Mouse (Mus musculus): ENCODE data around the gene Fubp1. TPM values are rescaled to one million over a fixed set of nuclear protein-coding genes. Genes with fewer than 3 reads are reported as not detected.

The Fubp1 gene
- polyA plus RNA-seq, 1 experiment from 2014 or later: 452 TPM

DNA sequence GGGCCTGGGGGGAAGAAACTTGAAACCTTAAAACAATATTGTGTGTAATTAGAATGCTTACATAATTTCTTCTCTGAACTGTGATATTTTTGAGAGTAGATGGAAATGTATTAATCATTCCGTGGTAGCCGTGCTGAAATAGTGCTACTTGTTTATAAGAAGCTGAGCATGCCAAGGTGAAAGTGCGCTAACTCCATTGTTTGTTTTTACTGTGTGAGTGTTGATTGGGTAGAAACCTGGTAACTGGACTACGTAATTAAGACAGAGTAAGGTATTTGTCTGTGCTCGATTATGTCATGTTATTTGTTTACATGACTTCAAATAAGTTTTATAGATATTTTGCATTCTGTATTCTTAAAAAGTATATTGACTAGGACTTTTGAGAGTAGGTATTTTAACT lies 19.0 kb downstream of the Fubp1 start:
- Histone ChIP-seq H3K27ac (replicated peaks; ENCODE audit: low read depth, low read length) (no peak overlapping the region), H3K4me2 (ENCODE audit: low read depth, severe bottlenecking) (no peak overlapping the region), H3K9me3 (ENCODE audit: control insufficient read depth, low read length) (no peaks in the 10 kb centered on the region), H3K27me3 (ENCODE audit: control insufficient read depth, insufficient read depth, low read length) (no peaks in the 10 kb centered on the region), H3K36me3 (ENCODE audit: control insufficient read depth, insufficient read depth, low read length) (peaks cover 9% of the 10 kb centered on the region; the same call in 1 of the 2 replicates), H3K9ac (ENCODE audit: low read length) (no peak overlapping the region), H3K4me1 (ENCODE audit: control insufficient read depth, insufficient read depth, low read length) (no peaks in the 10 kb centered on the region), H3K4me3 (ENCODE audit: low read depth, low read length) (no peak overlapping the region)
- DNase-seq (ENCODE audit: low spot score) (no peak), ATAC-seq (ENCODE audit: insufficient number of reproducible peaks, low FRiP score, low TSS enrichment, low read depth) (no peak)
- 95% methylated on average over 5 of the region's 5 CpGs for WGBS

DNA sequence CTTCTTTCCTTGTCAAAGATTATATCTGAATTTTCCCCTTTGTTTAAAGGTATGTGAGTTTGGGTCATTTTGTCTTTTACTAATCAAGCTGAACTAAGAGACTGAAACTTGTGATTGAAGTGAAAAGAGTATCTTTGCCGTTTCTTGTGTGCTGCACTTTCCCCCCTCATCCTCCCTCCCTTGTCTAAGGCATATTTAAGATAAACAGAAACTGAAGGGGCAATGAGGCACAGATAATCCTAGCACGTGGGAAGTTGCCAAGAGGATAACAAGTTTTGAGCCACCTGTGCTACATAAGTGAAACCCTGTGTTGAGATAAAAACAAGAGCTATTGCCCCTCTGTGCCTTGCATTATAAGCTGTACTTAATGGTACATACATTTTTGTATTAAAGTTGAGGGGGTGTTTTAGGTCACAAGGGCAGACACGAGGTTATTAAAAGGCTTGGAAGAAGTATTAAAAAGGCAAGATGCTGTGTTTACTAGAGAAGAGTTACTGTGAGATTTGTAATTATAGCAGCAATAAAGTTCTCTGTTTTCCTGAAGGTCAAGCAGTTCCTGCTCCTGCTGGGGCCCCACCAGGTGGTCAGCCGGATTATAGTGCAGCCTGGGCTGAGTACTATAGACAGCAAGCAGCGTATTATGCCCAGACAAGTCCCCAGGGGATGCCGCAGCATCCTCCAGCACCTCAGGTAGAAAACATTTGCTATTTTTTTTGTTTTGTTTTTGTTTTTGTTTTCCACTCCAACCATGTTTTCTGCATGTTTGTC lies 21.3 kb downstream of the Fubp1 start:
- no peak overlapping the region for H3K4me2 ChIP-seq (ENCODE audit: low read depth, severe bottlenecking)
- H3K9ac ChIP-seq (ENCODE audit: low read length): no peak overlapping the region
- no peak for DNase-seq (ENCODE audit: low spot score)
- H3K9me3 ChIP-seq (ENCODE audit: control insufficient read depth, low read length): no peaks in the 10 kb centered on the region
- H3K27ac ChIP-seq (replicated peaks; ENCODE audit: low read depth, low read length): no peak overlapping the region
- no peak overlapping the region for H3K4me3 ChIP-seq (ENCODE audit: low read depth, low read length)
- no peaks in the 10 kb centered on the region for H3K4me1 ChIP-seq (ENCODE audit: control insufficient read depth, insufficient read depth, low read length)
- H3K36me3 ChIP-seq (ENCODE audit: control insufficient read depth, insufficient read depth, low read length): peaks cover 9% of the 10 kb centered on the region; the same call in 1 of the 2 replicates
- WGBS: 54% methylated on average over 6 of the region's 6 CpGs
- no peak for ATAC-seq (ENCODE audit: insufficient number of reproducible peaks, low FRiP score, low TSS enrichment, low read depth)
- no peaks in the 10 kb centered on the region for H3K27me3 ChIP-seq (ENCODE audit: control insufficient read depth, insufficient read depth, low read length)

DNA sequence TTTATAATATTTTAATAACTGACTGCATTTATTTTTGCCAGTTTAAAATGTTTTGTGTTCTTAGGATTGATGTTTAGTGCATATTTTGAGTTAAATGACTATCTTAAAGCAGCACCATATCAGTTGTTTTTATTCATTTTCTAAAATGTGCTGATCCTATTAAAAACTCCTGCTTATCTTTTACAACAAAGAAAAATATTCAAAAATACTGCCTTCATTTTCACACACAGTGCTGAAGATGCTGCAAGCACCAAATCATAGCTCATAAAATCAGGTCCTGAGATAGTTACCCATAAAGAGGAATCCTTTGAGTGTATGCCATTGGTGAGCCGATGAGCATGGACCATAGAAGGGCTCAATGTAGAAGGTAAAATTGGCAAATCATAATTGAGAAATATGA lies 25.0 kb downstream of the Fubp1 start:
- H3K27me3 ChIP-seq (ENCODE audit: control insufficient read depth, insufficient read depth, low read length): no peaks in the 10 kb centered on the region
- no peaks in the 10 kb centered on the region for H3K9me3 ChIP-seq (ENCODE audit: control insufficient read depth, low read length)
- H3K4me2 ChIP-seq (ENCODE audit: low read depth, severe bottlenecking): no peak overlapping the region
- ATAC-seq (ENCODE audit: insufficient number of reproducible peaks, low FRiP score, low TSS enrichment, low read depth) (no peak), DNase-seq (ENCODE audit: low spot score) (no peak)
- H3K4me1 ChIP-seq (ENCODE audit: control insufficient read depth, insufficient read depth, low read length): no peaks in the 10 kb centered on the region
- peaks cover 6% of the 10 kb centered on the region for H3K36me3 ChIP-seq (ENCODE audit: control insufficient read depth, insufficient read depth, low read length)
- no peak overlapping the region for H3K27ac ChIP-seq (replicated peaks; ENCODE audit: low read depth, low read length)
- H3K4me3 ChIP-seq (ENCODE audit: low read depth, low read length): no peak overlapping the region
- H3K9ac ChIP-seq (ENCODE audit: low read length): no peak overlapping the region
- 95% methylated on average over 1 of the region's 1 CpGs for WGBS

DNA sequence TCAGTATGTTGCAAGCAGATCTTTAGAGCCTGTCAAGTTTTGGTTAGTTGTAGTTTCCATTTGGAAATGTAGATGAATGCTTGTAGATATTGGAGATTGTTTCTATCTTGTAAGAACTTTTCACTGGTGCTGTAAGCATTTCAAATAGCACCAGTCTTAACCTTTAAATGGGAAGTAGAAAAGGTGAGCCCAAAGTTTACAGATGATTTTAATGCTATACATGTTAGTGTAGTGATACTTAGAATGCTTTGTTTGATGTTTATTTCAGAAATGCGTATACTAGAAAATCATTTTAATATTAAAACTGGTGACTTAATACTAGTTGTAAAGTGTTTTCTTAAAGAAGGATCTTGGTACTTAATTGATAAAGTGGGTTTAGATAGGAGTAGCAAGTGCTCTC lies 25.6 kb downstream of the Fubp1 start:
- H3K27me3 ChIP-seq (ENCODE audit: control insufficient read depth, insufficient read depth, low read length): no peaks in the 10 kb centered on the region
- no peak overlapping the region for H3K9ac ChIP-seq (ENCODE audit: low read length)
- no peaks in the 10 kb centered on the region for H3K9me3 ChIP-seq (ENCODE audit: control insufficient read depth, low read length)
- H3K36me3 ChIP-seq (ENCODE audit: control insufficient read depth, insufficient read depth, low read length): peaks cover 6% of the 10 kb centered on the region
- DNase-seq (ENCODE audit: low spot score): no peak
- no peak for ATAC-seq (ENCODE audit: insufficient number of reproducible peaks, low FRiP score, low TSS enrichment, low read depth)
- H3K4me3 ChIP-seq (ENCODE audit: low read depth, low read length): no peak overlapping the region
- H3K27ac ChIP-seq (replicated peaks; ENCODE audit: low read depth, low read length): no peak overlapping the region
- no peak overlapping the region for H3K4me2 ChIP-seq (ENCODE audit: low read depth, severe bottlenecking)
- no peaks in the 10 kb centered on the region for H3K4me1 ChIP-seq (ENCODE audit: control insufficient read depth, insufficient read depth, low read length)
- WGBS: 94% methylated on average over 1 of the region's 1 CpGs

DNA sequence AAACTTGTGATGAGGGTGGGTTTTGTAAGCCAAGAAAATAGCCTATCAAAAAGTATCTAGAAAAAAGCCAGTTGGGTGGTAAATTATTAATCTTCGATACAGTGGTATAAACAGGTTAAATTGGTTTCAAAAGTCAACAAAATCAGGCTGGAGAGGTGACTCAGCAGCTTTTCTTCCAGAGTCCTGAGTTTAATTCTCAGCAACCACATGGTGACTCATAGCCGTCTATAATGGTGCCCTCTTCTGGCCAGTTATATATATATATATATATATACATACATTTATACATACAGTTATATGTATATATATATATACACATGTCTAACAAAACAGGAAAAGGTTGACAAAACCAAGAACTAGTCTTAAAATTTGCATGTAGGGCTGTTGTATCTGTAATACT lies 28.6 kb downstream of the Fubp1 start:
- no peak overlapping the region for H3K27ac ChIP-seq (replicated peaks; ENCODE audit: low read depth, low read length)
- ATAC-seq (ENCODE audit: insufficient number of reproducible peaks, low FRiP score, low TSS enrichment, low read depth): no peak
- 73% methylated on average over 2 of the region's 2 CpGs for WGBS
- H3K4me3 ChIP-seq (ENCODE audit: low read depth, low read length): no peak overlapping the region
- DNase-seq (ENCODE audit: low spot score): no peak
- no peak overlapping the region for H3K4me2 ChIP-seq (ENCODE audit: low read depth, severe bottlenecking)
- peaks cover 2% of the 10 kb centered on the region for H3K36me3 ChIP-seq (ENCODE audit: control insufficient read depth, insufficient read depth, low read length)
- no peaks in the 10 kb centered on the region for H3K9me3 ChIP-seq (ENCODE audit: control insufficient read depth, low read length)
- H3K9ac ChIP-seq (ENCODE audit: low read length): no peak overlapping the region
- H3K4me1 ChIP-seq (ENCODE audit: control insufficient read depth, insufficient read depth, low read length): no peaks in the 10 kb centered on the region
- H3K27me3 ChIP-seq (ENCODE audit: control insufficient read depth, insufficient read depth, low read length): no peaks in the 10 kb centered on the region

DNA sequence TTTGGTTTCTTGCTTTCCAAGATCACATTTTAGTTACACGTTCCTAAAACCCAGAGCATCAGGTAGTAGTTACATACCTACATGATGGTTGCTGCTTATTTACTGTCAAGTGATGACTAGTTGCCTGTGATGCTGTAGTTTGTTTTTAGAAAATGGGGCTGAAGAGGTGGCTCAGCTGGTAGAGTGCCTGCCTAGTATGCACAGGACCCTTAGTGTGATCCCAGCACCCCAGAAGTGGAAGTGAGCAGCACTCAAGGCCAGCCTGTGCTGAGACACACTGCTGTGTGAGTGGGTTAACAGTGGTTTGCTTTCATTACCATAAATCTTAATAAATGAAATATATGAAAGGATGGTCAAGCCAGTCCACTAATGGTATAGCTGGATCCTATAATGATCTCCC lies 29.4 kb downstream of the Fubp1 start:
- Histone ChIP-seq H3K4me3 (ENCODE audit: low read depth, low read length) (no peak overlapping the region), H3K9ac (ENCODE audit: low read length) (no peak overlapping the region), H3K27ac (replicated peaks; ENCODE audit: low read depth, low read length) (no peak overlapping the region), H3K4me2 (ENCODE audit: low read depth, severe bottlenecking) (no peak overlapping the region), H3K27me3 (ENCODE audit: control insufficient read depth, insufficient read depth, low read length) (no peaks in the 10 kb centered on the region), H3K36me3 (ENCODE audit: control insufficient read depth, insufficient read depth, low read length) (peaks cover 2% of the 10 kb centered on the region), H3K4me1 (ENCODE audit: control insufficient read depth, insufficient read depth, low read length) (no peaks in the 10 kb centered on the region), H3K9me3 (ENCODE audit: control insufficient read depth, low read length) (no peaks in the 10 kb centered on the region)
- DNase-seq (ENCODE audit: low spot score) (no peak), ATAC-seq (ENCODE audit: insufficient number of reproducible peaks, low FRiP score, low TSS enrichment, low read depth) (no peak)
- 85% methylated on average over 1 of the region's 1 CpGs for WGBS

DNA sequence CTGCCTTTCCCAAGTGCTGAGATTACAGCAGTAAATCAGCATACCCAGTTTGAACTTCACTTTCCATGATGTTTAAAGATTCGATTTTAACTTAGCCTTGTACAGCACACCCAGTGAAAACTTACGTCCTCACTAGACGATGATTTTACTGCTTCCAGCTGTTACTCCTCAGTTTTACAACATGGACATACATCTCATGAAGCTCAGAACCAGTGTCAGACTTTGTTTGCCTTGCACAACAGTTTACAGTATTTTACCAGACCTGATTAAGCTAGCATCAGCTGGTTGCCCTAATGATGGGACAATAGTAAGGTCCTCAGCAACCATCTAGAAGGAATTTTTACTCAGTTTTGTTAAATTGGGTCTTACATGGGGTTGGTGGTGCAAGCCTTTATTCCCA lies 30.9 kb downstream of the Fubp1 start:
- ATAC-seq (ENCODE audit: insufficient number of reproducible peaks, low FRiP score, low TSS enrichment, low read depth): no peak
- Histone ChIP-seq H3K27me3 (ENCODE audit: control insufficient read depth, insufficient read depth, low read length) (no peaks in the 10 kb centered on the region), H3K9ac (ENCODE audit: low read length) (no peak overlapping the region), H3K4me3 (ENCODE audit: low read depth, low read length) (no peak overlapping the region), H3K4me2 (ENCODE audit: low read depth, severe bottlenecking) (no peak overlapping the region), H3K9me3 (ENCODE audit: control insufficient read depth, low read length) (no peaks in the 10 kb centered on the region), H3K36me3 (ENCODE audit: control insufficient read depth, insufficient read depth, low read length) (peaks cover 2% of the 10 kb centered on the region), H3K27ac (replicated peaks; ENCODE audit: low read depth, low read length) (no peak overlapping the region), H3K4me1 (ENCODE audit: control insufficient read depth, insufficient read depth, low read length) (no peaks in the 10 kb centered on the region)
- DNase-seq (ENCODE audit: low spot score): no peak
- 46% methylated on average over 3 of the region's 3 CpGs for WGBS

DNA sequence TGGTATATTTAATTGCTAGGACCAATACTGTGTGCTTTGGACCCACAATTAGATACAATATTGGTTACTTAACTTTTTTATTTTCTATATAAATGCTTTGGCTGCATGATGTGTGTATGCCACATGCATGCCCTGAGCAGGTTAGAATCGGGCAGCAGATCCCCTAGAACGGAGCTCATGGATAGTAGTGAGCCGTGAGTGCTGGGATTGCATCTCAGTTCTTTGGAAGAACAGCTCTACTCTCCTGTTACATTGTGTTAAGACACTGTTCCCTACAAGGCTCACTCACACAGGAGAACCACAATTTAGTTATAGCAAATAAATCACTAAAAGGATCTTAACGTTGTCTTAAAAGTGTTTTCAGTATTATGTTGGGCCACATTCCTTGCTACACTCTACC lies 33.1 kb downstream of the Fubp1 start:
- H3K36me3 ChIP-seq (ENCODE audit: control insufficient read depth, insufficient read depth, low read length): peaks cover 2% of the 10 kb centered on the region
- WGBS: 70% methylated on average over 4 of the region's 4 CpGs
- H3K27ac ChIP-seq (replicated peaks; ENCODE audit: low read depth, low read length): no peak overlapping the region
- no peaks in the 10 kb centered on the region for H3K9me3 ChIP-seq (ENCODE audit: control insufficient read depth, low read length)
- DNase-seq (ENCODE audit: low spot score) (no peak), ATAC-seq (ENCODE audit: insufficient number of reproducible peaks, low FRiP score, low TSS enrichment, low read depth) (no peak)
- no peak overlapping the region for H3K4me2 ChIP-seq (ENCODE audit: low read depth, severe bottlenecking)
- H3K9ac ChIP-seq (ENCODE audit: low read length): no peak overlapping the region
- H3K27me3 ChIP-seq (ENCODE audit: control insufficient read depth, insufficient read depth, low read length): no peaks in the 10 kb centered on the region
- H3K4me1 ChIP-seq (ENCODE audit: control insufficient read depth, insufficient read depth, low read length): no peaks in the 10 kb centered on the region
- H3K4me3 ChIP-seq (ENCODE audit: low read depth, low read length): no peak overlapping the region

Data from limb, embryonic 11.5 days (tissue).